In genomic region chr19:10267057-10267456, GRCm38 (mm10) we compare ENCODE assay signal across 8 mouse cellular contexts. TPM values are rescaled to one million over a fixed set of nuclear protein-coding genes. Genes with fewer than 3 reads are reported as not detected.
DNase-seq lines count a peak whose midpoint lies in the region; ATAC-seq lines count a peak whose summit lies in the region.
"Had no signal": no experiment of that assay in that cellular context is flagged by ENCODE, and none has a peak within 500 bp of the region (broad histone marks: within the 10 kb centered on the region; RNA-seq: fewer than 3 reads in every experiment).

No protein-coding gene starts in this region.

- WGBS in kidney, embryonic 14.5 days: 14% methylated on average over 15 of the region's 15 CpGs
- WGBS in midbrain, embryonic 14.5 days: 17% methylated on average over 15 of the region's 15 CpGs

- peak; percentile 23 to 39 for DNase-seq in urinary bladder, postnatal 36 days (ENCODE audit: low spot score in 2 of 2)
- DNase-seq in urinary bladder, postnatal 25 days (ENCODE audit: low spot score): no peak
- DNase-seq in heart, adult 18-20 months: peak; percentile 58 to 73
- DNase-seq in midbrain, embryonic 14.5 days: no peak
- no peak for DNase-seq in right cerebral cortex, adult 18-20 months

- peak overlapping the region; percentile 78 for H3K27ac ChIP-seq in kidney, embryonic 14.5 days (ENCODE audit: low read depth, low read length)
- H3K27ac ChIP-seq in midbrain, embryonic 14.5 days (replicated peaks; ENCODE audit: low read depth, low read length): no peak overlapping the region

- H3K4me1 ChIP-seq in kidney, embryonic 14.5 days (ENCODE audit: control insufficient read depth, insufficient read depth, low read length): peaks cover 11% of the 10 kb centered on the region
- H3K4me1 ChIP-seq in midbrain, embryonic 14.5 days (ENCODE audit: control insufficient read depth, insufficient read depth, low read length): 0 out of 2 replicates have a peak, but pooled peaks cover 4% of the 10 kb centered on the region

- H3K27me3 ChIP-seq in kidney, embryonic 14.5 days (ENCODE audit: control insufficient read depth, insufficient read depth, low read length): no peaks in the 10 kb centered on the region
- H3K27me3 ChIP-seq in midbrain, embryonic 14.5 days (ENCODE audit: control insufficient read depth, insufficient read depth, low read length): no peaks in the 10 kb centered on the region

- peak overlapping the region; percentile 10; the same call in 1 of the 2 replicates for H3K4me2 ChIP-seq in kidney, embryonic 14.5 days (replicated peaks; ENCODE audit: low read depth, low read length)
- no peak overlapping the region for H3K4me2 ChIP-seq in midbrain, embryonic 14.5 days (ENCODE audit: low read length)

- H3K9me3 ChIP-seq in kidney, embryonic 14.5 days (ENCODE audit: control insufficient read depth, low read length): no peaks in the 10 kb centered on the region
- H3K9me3 ChIP-seq in midbrain, embryonic 14.5 days (ENCODE audit: control insufficient read depth, low read length): no peaks in the 10 kb centered on the region
- H3K9me3 ChIP-seq: megakaryocyte, embryonic 14.5 days had no signal

- peak overlapping the region; percentile 7; the same call in 1 of the 2 replicates for H3K9ac ChIP-seq in kidney, embryonic 14.5 days (ENCODE audit: low read depth, low read length)
- H3K9ac ChIP-seq in midbrain, embryonic 14.5 days (replicated peaks; ENCODE audit: low read length): 0 out of 2 replicates have a peak overlapping the region, but pooled peaks have one; percentile 1

- peak; percentile 36; the same call in 1 of the 2 replicates for ATAC-seq in kidney, embryonic 14.5 days (ENCODE audit: low FRiP score, low TSS enrichment)
- ATAC-seq in midbrain, embryonic 14.5 days (ENCODE audit: low FRiP score, low TSS enrichment): no peak
- ATAC-seq in monocyte, adult 5-6 weeks (replicated peaks; ENCODE audit: insufficient number of reproducible peaks, low FRiP score, low TSS enrichment, poor library complexity, severe bottlenecking): no peak

- no peaks in the 10 kb centered on the region; the same call in 1 of the 2 replicates for H3K36me3 ChIP-seq in kidney, embryonic 14.5 days (ENCODE audit: control insufficient read depth, insufficient read depth, low read length)
- 0 out of 2 replicates have a peak, but pooled peaks cover 6% of the 10 kb centered on the region for H3K36me3 ChIP-seq in midbrain, embryonic 14.5 days (ENCODE audit: control insufficient read depth, insufficient read depth, low read length)

- no peak overlapping the region for H3K4me3 ChIP-seq in kidney, embryonic 14.5 days (ENCODE audit: low read length)
- H3K4me3 ChIP-seq in midbrain, embryonic 14.5 days (replicated peaks; ENCODE audit: low read depth, low read length): no peak overlapping the region

RNA-seq across cellular contexts. Expression of gene Myrf, which starts 26.5 kb away (rescaled TPM):
- total RNA-seq in heart, adult 18-20 months (2021): 1 to 10 TPM; 4.2 to 6.2 TPM
- polyA plus RNA-seq in kidney, embryonic 14.5 days (2014; fragmentation: Nextera tagmentation; extraction: Ambion mirVana): 3.9 and 6.4 TPM in 2 replicates
- polyA plus RNA-seq in midbrain, embryonic 14.5 days (2014; fragmentation: Nextera tagmentation; extraction: Ambion mirVana): 0.49 and 0.75 TPM in 2 replicates
- total RNA-seq in monocyte, adult 5-6 weeks (2017): 0.10 to 2.3 TPM in 2 of 3 replicates, not detected in the other

RNA-seq across cellular contexts. Expression of gene Dagla, which starts 37.6 kb away (rescaled TPM):
- 1 to 10 TPM; 3.3 TPM for total RNA-seq in heart, adult 18-20 months (2021)
- 2.2 and 3.0 TPM in 2 replicates for polyA plus RNA-seq in kidney, embryonic 14.5 days (2014; fragmentation: Nextera tagmentation; extraction: Ambion mirVana)
- 9.4 and 9.8 TPM in 2 replicates for polyA plus RNA-seq in midbrain, embryonic 14.5 days (2014; fragmentation: Nextera tagmentation; extraction: Ambion mirVana)
- total RNA-seq in monocyte, adult 5-6 weeks (2017): 0.39 to 0.43 TPM in 2 of 3 replicates, not detected in the other

Comparison
In these comparisons a context has a peak if more than half of its experiments do, and no peak if none do; other contexts are left out.
1. DNase-seq: peak in urinary bladder, postnatal 36 days (2 of 2) and heart, adult 18-20 months (2 of 2); none in urinary bladder, postnatal 25 days (single experiment), midbrain, embryonic 14.5 days (single experiment) and right cerebral cortex, adult 18-20 months (single experiment).